Mouse (Mus musculus) liver, embryonic 14.5 days (tissue): ENCODE results near the gene Ipcef1.

Experiments
- CTCF ChIP-seq: IDR thresholded peaks from 2 replicates; pipeline ENCODE4 v1.5.1; 2016; ENCODE audit warnings: antibody characterized with exemption, low read depth, control low read depth
- EP300 ChIP-seq: IDR thresholded peaks from 2 replicates; pipeline ENCODE4 v1.6.1; 2016; ENCODE audit warnings: antibody characterized with exemption, low read depth

DNA sequence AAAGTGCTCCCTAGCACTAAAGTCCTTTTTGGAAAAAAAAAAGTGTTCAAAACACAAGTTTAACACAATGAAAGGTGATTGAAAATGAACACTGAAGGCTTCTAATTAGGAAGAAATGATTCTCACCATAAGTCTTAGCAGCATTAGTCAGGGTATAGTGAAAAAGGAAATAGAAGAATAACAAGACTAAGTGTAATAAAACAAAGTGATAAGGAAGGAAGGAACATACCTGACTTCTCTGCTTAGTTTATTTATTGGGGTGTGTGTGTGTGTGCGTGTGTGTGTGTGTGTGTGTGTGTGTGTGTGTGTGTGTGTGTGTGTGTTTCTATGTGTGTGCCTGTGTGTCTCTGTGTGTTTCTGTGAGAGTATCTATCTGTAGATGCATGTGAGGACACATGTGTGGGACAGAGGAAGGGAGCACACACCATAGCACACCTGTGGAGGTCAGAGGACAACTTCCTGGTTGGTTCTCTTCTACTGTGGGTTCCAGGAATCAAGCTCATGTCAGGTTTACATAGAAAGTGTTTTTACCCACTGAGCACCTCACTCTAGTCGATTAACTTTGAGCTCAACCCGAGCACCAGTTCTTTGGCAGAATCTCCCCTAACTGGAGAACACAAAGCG lies 124.6 kb downstream of the Ipcef1 start:
- TF ChIP-seq CTCF: no peak
- TF ChIP-seq EP300: no peak
